27 mouse cellular contexts compared by ENCODE assay signal in the genomic region with DNA sequence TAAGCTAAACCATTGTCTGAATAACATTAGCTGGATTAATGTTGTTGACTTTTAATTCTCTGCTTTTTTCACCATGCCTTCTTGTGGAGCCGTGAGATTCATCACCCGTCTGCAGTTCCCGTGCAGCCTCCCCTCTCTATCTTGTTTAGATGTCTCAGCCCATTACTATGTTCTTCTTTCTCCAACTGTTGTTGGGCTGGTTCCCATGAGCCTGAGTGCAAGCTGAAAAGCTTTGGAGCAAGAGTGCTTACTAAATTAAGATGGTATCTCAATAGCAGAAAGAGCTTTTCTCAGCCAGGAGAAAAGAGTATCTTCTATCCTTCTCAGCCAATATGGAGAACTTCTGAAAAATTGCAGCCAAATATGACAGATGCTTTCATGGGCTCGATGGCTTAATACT.
A peak's percentile ranks its signal among the peaks of the same experiment; 100 is the strongest.
DNase-seq lines count a peak whose midpoint lies in the region; ATAC-seq and TF ChIP-seq lines count a peak whose summit lies in the region.
"Had no signal": no experiment of that assay in that cellular context is flagged by ENCODE, and none has a peak within 500 bp of the region (broad histone marks: within the 10 kb centered on the region; RNA-seq: fewer than 3 reads in every experiment).

No protein-coding gene starts in this region.

- intact Hi-C loops in gastrocnemius, adult 2 months (cut with DNase I): no loop called here
- intact Hi-C loops in gastrocnemius, postnatal 36 days (cut with DNase I): no loop called here
- intact Hi-C loops in heart, postnatal 14 days (cut with DNase I): no loop called here

- H3K27ac ChIP-seq in forebrain, embryonic 14.5 days (ENCODE audit: low read depth, low read length): no peak overlapping the region
- H3K27ac ChIP-seq in forebrain, embryonic 12.5 days: no peak overlapping the region
- peak overlapping the region; percentile 35; the same call in 1 of the 2 replicates for H3K27ac ChIP-seq in gastrocnemius, adult 2 months
- H3K27ac ChIP-seq: hindbrain, embryonic 13.5 days; limb, embryonic 10.5 days; limb, embryonic 15.5 days; liver, embryonic 13.5 days; macrophage; midbrain, embryonic 13.5 days; neural tube, embryonic 13.5 days; stomach, postnatal 0 days had no signal

- no peak for TF ChIP-seq CTCF in gastrocnemius, adult 2 months (IDR thresholded peaks at IDR 0.05)

- peak; percentile 17 for DNase-seq in forebrain, embryonic 14.5 days (ENCODE audit: low spot score)
- DNase-seq in gastrocnemius, adult 2 months: no peak
- no peak for DNase-seq in gastrocnemius, postnatal 36 days
- DNase-seq in heart, postnatal 14 days: peak; percentile 19 to 21
- no peak for DNase-seq in heart, adult 8-10 months (ENCODE audit: low spot score)
- DNase-seq in brain, embryonic 18.5 days (ENCODE audit: low read depth, low spot score): peak; percentile 42
- DNase-seq: adrenal gland, adult 8-10 months; cerebellum, adult 11 months; cerebellum, adult 9-10 months; cerebellum, postnatal 36 days; kidney, adult 9 months; kidney, postnatal 10 days; liver, embryonic 13.5 days; right cerebral cortex, postnatal 4 days; thymus, adult 18-20 months; thymus, postnatal 25 days had no signal

- no peak for ATAC-seq in forebrain, embryonic 14.5 days
- ATAC-seq in forebrain, embryonic 12.5 days (ENCODE audit: low FRiP score): no peak
- ATAC-seq: intestine, embryonic 16.5 days; midbrain, embryonic 13.5 days had no signal

- H3K4me1 ChIP-seq in forebrain, embryonic 14.5 days (ENCODE audit: control insufficient read depth, insufficient read depth, low read length): no peaks in the 10 kb centered on the region
- no peaks in the 10 kb centered on the region for H3K4me1 ChIP-seq in forebrain, embryonic 12.5 days
- H3K4me1 ChIP-seq: heart, embryonic 12.5 days; hindbrain, embryonic 13.5 days; limb, embryonic 10.5 days; limb, embryonic 15.5 days; liver, embryonic 13.5 days; midbrain, embryonic 13.5 days; neural tube, embryonic 13.5 days had no signal

- no peak overlapping the region for H3K9ac ChIP-seq in forebrain, embryonic 14.5 days (ENCODE audit: low read length)
- H3K9ac ChIP-seq in forebrain, embryonic 12.5 days: no peak overlapping the region
- H3K9ac ChIP-seq: heart, embryonic 12.5 days; hindbrain, embryonic 13.5 days; limb, embryonic 15.5 days; liver, embryonic 13.5 days; midbrain, embryonic 13.5 days; neural tube, embryonic 13.5 days had no signal

- H3K4me3 ChIP-seq in forebrain, embryonic 14.5 days (ENCODE audit: low read depth, low read length): no peak overlapping the region
- no peak overlapping the region for H3K4me3 ChIP-seq in forebrain, embryonic 12.5 days (replicated peaks)
- H3K4me3 ChIP-seq in gastrocnemius, adult 2 months: no peak overlapping the region
- H3K4me3 ChIP-seq: heart, embryonic 12.5 days; hindbrain, embryonic 13.5 days; limb, embryonic 10.5 days; limb, embryonic 15.5 days; liver, embryonic 13.5 days; midbrain, embryonic 13.5 days; neural tube, embryonic 13.5 days had no signal

- H3K27me3 ChIP-seq in forebrain, embryonic 14.5 days (replicated peaks; ENCODE audit: control insufficient read depth, insufficient read depth, low read length): no peaks in the 10 kb centered on the region
- no peaks in the 10 kb centered on the region for H3K27me3 ChIP-seq in forebrain, embryonic 12.5 days
- H3K27me3 ChIP-seq: heart, embryonic 12.5 days; hindbrain, embryonic 13.5 days; limb, embryonic 15.5 days; liver, embryonic 13.5 days; midbrain, embryonic 13.5 days; neural tube, embryonic 13.5 days had no signal

- 83% methylated on average over 4 of the region's 4 CpGs for WGBS in forebrain, embryonic 14.5 days
- WGBS in forebrain, embryonic 12.5 days: 82% methylated on average over 4 of the region's 4 CpGs

- H3K9me3 ChIP-seq in forebrain, embryonic 14.5 days (replicated peaks; ENCODE audit: control insufficient read depth, low read length): no peaks in the 10 kb centered on the region
- H3K9me3 ChIP-seq in forebrain, embryonic 12.5 days: 0 out of 2 replicates have a peak, but pooled peaks cover 4% of the 10 kb centered on the region
- H3K9me3 ChIP-seq: hindbrain, embryonic 13.5 days; limb, embryonic 10.5 days; limb, embryonic 15.5 days; liver, embryonic 13.5 days; midbrain, embryonic 13.5 days; neural tube, embryonic 13.5 days had no signal

- H3K36me3 ChIP-seq in forebrain, embryonic 14.5 days (ENCODE audit: control insufficient read depth, insufficient read depth, low read length): no peaks in the 10 kb centered on the region
- H3K36me3 ChIP-seq in forebrain, embryonic 12.5 days (replicated peaks): no peaks in the 10 kb centered on the region
- H3K36me3 ChIP-seq: G1E; heart, embryonic 12.5 days; hindbrain, embryonic 13.5 days; limb, embryonic 10.5 days; limb, embryonic 15.5 days; liver, embryonic 13.5 days; midbrain, embryonic 13.5 days; neural tube, embryonic 13.5 days had no signal

- H3K4me2 ChIP-seq in forebrain, embryonic 14.5 days (ENCODE audit: low read length): no peak overlapping the region
- no peak overlapping the region for H3K4me2 ChIP-seq in forebrain, embryonic 12.5 days
- H3K4me2 ChIP-seq: heart, embryonic 12.5 days; hindbrain, embryonic 13.5 days; limb, embryonic 15.5 days; liver, embryonic 13.5 days; midbrain, embryonic 13.5 days; neural tube, embryonic 13.5 days had no signal

Comparison
In these comparisons a context has a peak if more than half of its experiments do, and no peak if none do; other contexts are left out.
1. DNase-seq: peak in forebrain, embryonic 14.5 days (single experiment), heart, postnatal 14 days (2 of 2) and brain, embryonic 18.5 days (single experiment); none in gastrocnemius, adult 2 months (single experiment), gastrocnemius, postnatal 36 days (0 of 2) and heart, adult 8-10 months (single experiment).